Mouse (Mus musculus) intestine, embryonic 16.5 days (tissue): ENCODE measurements around the gene Dnajc4. TPM values are rescaled to one million over a fixed set of nuclear protein-coding genes. Genes with fewer than 3 reads are reported as not detected.
A peak's percentile ranks its signal among the peaks of the same experiment; 100 is the strongest.

Source experiments
- ATAC-seq: fragments of 200-750 bp; cut with Nextera tagmentation; 2 replicates; pipeline ENCODE4 v1.8.0; 2017; ENCODE audit warnings: moderate TSS enrichment, moderate library complexity
- H3K27ac ChIP-seq: fragments of 300-500 bp; sonication (generic); 2 replicates; pipeline ENCODE4 v1.5.1; 2014; ENCODE audit warnings: mild to moderate bottlenecking, low read length
- H3K27me3 ChIP-seq: fragments of 300-500 bp; sonication (generic); replicated peaks from 2 replicates; pipeline ENCODE4 v1.6.1; 2014; ENCODE audit warnings: low read length, control low read depth, mixed read lengths; ENCODE audit not compliant: control insufficient read depth, insufficient read depth
- H3K36me3 ChIP-seq: fragments of 300-500 bp; sonication (generic); 2 replicates; pipeline ENCODE4 v1.6.1; 2014; ENCODE audit warnings: low read length, control low read depth; ENCODE audit not compliant: control insufficient read depth, insufficient read depth
- H3K4me1 ChIP-seq: fragments of 300-500 bp; sonication (generic); 2 replicates; pipeline ENCODE4 v1.6.1; 2014; ENCODE audit warnings: low read length, control low read depth, mixed read lengths; ENCODE audit not compliant: control insufficient read depth, insufficient read depth
- H3K4me2 ChIP-seq: fragments of 300-500 bp; sonication (generic); 2 replicates; pipeline ENCODE4 v1.6.1; 2014; ENCODE audit warnings: low read depth, low read length, control low read depth
- H3K4me3 ChIP-seq: fragments of 300-500 bp; sonication (generic); 2 replicates; pipeline ENCODE4 v1.5.1; 2014; ENCODE audit warnings: mild to moderate bottlenecking, low read length
- H3K9ac ChIP-seq: fragments of 300-500 bp; sonication (generic); 2 replicates; pipeline ENCODE4 v1.6.1; 2014; ENCODE audit warnings: low read depth, low read length
- H3K9me3 ChIP-seq: fragments of 300-500 bp; sonication (generic); 2 replicates; pipeline ENCODE4 v1.6.1; 2016; ENCODE audit warnings: low read length, control low read depth; ENCODE audit not compliant: control insufficient read depth
- WGBS: fragments of 180-500 bp; shearing (Covaris S2); extraction: QIAGEN DNeasy Blood & Tissue Kit; methylation state at CpG from one replicate; pipeline ENCODE4 v1.1.7; 2014; 5-methylcytosine and 5-hydroxymethylcytosine counted together
- polyA plus RNA-seq: library from polyadenylated mRNA; unstranded; fragments of >200 nt; fragmentation: Nextera tagmentation; extraction: Ambion mirVana; gene quantifications from 2 replicates; pipeline ENCODE4 v1.2.1, GENCODE M21; 2015

The Dnajc4 gene
- 26.9 and 29.5 TPM in 2 replicates for polyA plus RNA-seq

- no peaks in the 10 kb centered on the region for H3K27me3 ChIP-seq
- no peaks in the 10 kb centered on the region for H3K9me3 ChIP-seq
- H3K4me2 ChIP-seq, result peak within 1 kb of the TSS; percentile 83
- peaks cover 38% of the 10 kb centered on the region for H3K4me1 ChIP-seq
- peak within 1 kb of the TSS; percentile 71 for H3K4me3 ChIP-seq
- H3K36me3 ChIP-seq, result no peaks in the 10 kb centered on the region
- H3K9ac ChIP-seq, result peak within 1 kb of the TSS; percentile 80
- WGBS, result 1% methylated on average over 37 of the region's 37 CpGs
- H3K27ac ChIP-seq, result peak within 1 kb of the TSS; percentile 67
- peak; percentile 91 for ATAC-seq
These were observed at the start of gene Dnajc4 for GRCm38 (mm10) chr19:6992011-6992858. Dnajc4 (minus strand) TSS chr19:6992572.

GRCm38 (mm10) chr19:7041171-7041570 is 48.8 kb upstream of the Dnajc4 start:
- H3K9me3 ChIP-seq, result no peaks in the 10 kb centered on the region
- peaks cover 19% of the 10 kb centered on the region for H3K4me1 ChIP-seq
- ATAC-seq, result no peak
- peak overlapping the region; percentile 84; the same call in 1 of the 2 replicates for H3K27ac ChIP-seq
- 87% methylated on average over 2 of the region's 2 CpGs for WGBS
- no peak overlapping the region for H3K4me2 ChIP-seq
- no peaks in the 10 kb centered on the region for H3K36me3 ChIP-seq
- no peak overlapping the region for H3K4me3 ChIP-seq
- H3K9ac ChIP-seq, result no peak overlapping the region
- H3K27me3 ChIP-seq, result no peaks in the 10 kb centered on the region

- Histone ChIP-seq H3K9ac (peak overlapping the region; percentile 73), H3K4me2 (peak overlapping the region; percentile 86), H3K4me3 (peak overlapping the region; percentile 51), H3K4me1 (peaks cover 19% of the 10 kb centered on the region), H3K9me3 (no peaks in the 10 kb centered on the region), H3K27ac (peak overlapping the region; percentile 84), H3K36me3 (no peaks in the 10 kb centered on the region), H3K27me3 (no peaks in the 10 kb centered on the region)
- ATAC-seq, result peak; percentile 1; the same call in 1 of the 2 replicates
- 21% methylated on average over 13 of the region's 13 CpGs for WGBS
These were observed 48.3 kb upstream of the Dnajc4 start for GRCm38 (mm10) chr19:7040637-7041130.

GRCm38 (mm10) chr19:7039841-7040636 is 47.7 kb upstream of the Dnajc4 start, which contains the start of gene Stip1:
Stip1 (minus strand) TSS chr19:7039967.
- under 1% methylated on average over 49 of the region's 49 CpGs for WGBS
- H3K27me3 ChIP-seq, result no peaks in the 10 kb centered on the region
- no peaks in the 10 kb centered on the region for H3K9me3 ChIP-seq
- peaks cover 19% of the 10 kb centered on the region for H3K4me1 ChIP-seq
- peak; percentile 99 for ATAC-seq
- H3K4me3 ChIP-seq, result peak within 1 kb of the TSS; percentile 78
- peak within 1 kb of the TSS; percentile 96 for H3K9ac ChIP-seq
- peak within 1 kb of the TSS; percentile 84 for H3K27ac ChIP-seq
- peak within 1 kb of the TSS; percentile 86 for H3K4me2 ChIP-seq
- no peaks in the 10 kb centered on the region; the same call in 1 of the 2 replicates for H3K36me3 ChIP-seq

GRCm38 (mm10) chr19:7039088-7039720 is 46.8 kb upstream of the Dnajc4 start:
- Histone ChIP-seq H3K9me3 (no peaks in the 10 kb centered on the region), H3K36me3 (no peaks in the 10 kb centered on the region; the same call in none of the 2 replicates), H3K9ac (peak overlapping the region; percentile 96), H3K27ac (peak overlapping the region; percentile 82), H3K4me3 (peak overlapping the region; percentile 78), H3K4me1 (peaks cover 19% of the 10 kb centered on the region), H3K4me2 (peak overlapping the region; percentile 68), H3K27me3 (no peaks in the 10 kb centered on the region)
- 1% methylated on average over 35 of the region's 35 CpGs for WGBS
- no peak; the same call in none of the 2 replicates for ATAC-seq

GRCm38 (mm10) chr19:7034006-7034405 is 41.6 kb upstream of the Dnajc4 start:
- Histone ChIP-seq H3K4me2 (no peak overlapping the region), H3K4me1 (peaks cover 19% of the 10 kb centered on the region), H3K27me3 (no peaks in the 10 kb centered on the region), H3K9me3 (no peaks in the 10 kb centered on the region), H3K4me3 (no peak overlapping the region), H3K27ac (no peak overlapping the region), H3K9ac (no peak overlapping the region), H3K36me3 (peaks cover 13% of the 10 kb centered on the region)
- ATAC-seq, result no peak
- 95% methylated on average over 5 of the region's 5 CpGs for whole genome bisulfite sequencing

GRCm38 (mm10) chr19:7029531-7029930 is 37.2 kb upstream of the Dnajc4 start:
- ATAC-seq, result no peak
- Histone ChIP-seq H3K36me3 (peaks cover 26% of the 10 kb centered on the region), H3K27me3 (no peaks in the 10 kb centered on the region), H3K9ac (no peak overlapping the region), H3K9me3 (no peaks in the 10 kb centered on the region), H3K4me3 (no peak overlapping the region), H3K4me1 (no peaks in the 10 kb centered on the region), H3K27ac (no peak overlapping the region), H3K4me2 (no peak overlapping the region)
- WGBS, result 92% methylated on average over 5 of the region's 5 CpGs

GRCm38 (mm10) chr19:7020224-7020641 is 27.9 kb upstream of the Dnajc4 start:
- no peak overlapping the region for H3K27ac ChIP-seq
- no peaks in the 10 kb centered on the region; the same call in 1 of the 2 replicates for H3K4me1 ChIP-seq
- ATAC-seq, result peak; percentile 56

More at GRCm38 (mm10) chr19:7020224-7020641, 27.9 kb upstream of the Dnajc4 start:
- no peaks in the 10 kb centered on the region for H3K9me3 ChIP-seq
- H3K4me3 ChIP-seq, result no peak overlapping the region
- H3K9ac ChIP-seq, result no peak overlapping the region
- H3K4me2 ChIP-seq, result no peak overlapping the region
- peaks cover 24% of the 10 kb centered on the region for H3K36me3 ChIP-seq
- H3K27me3 ChIP-seq, result no peaks in the 10 kb centered on the region
- 49% methylated on average over 3 of the region's 3 CpGs for WGBS
